Comparison of ENCODE assay signal across 9 mouse cellular contexts in genomic region chr17:7925413-7926160, GRCm38 (mm10). TPM values are rescaled to one million over a fixed set of nuclear protein-coding genes. Genes with fewer than 3 reads are reported as not detected.
DNase-seq lines count a peak whose midpoint lies in the region; ATAC-seq lines count a peak whose summit lies in the region.
"Had no signal": no experiment of that assay in that cellular context is flagged by ENCODE, and none has a peak within 500 bp of the region (broad histone marks: within the 10 kb centered on the region; RNA-seq: fewer than 3 reads in every experiment).

Gene Tagap (plus strand): TSS chr17:7926000.

- no peaks in the 10 kb centered on the region for H3K36me3 ChIP-seq in liver, embryonic 13.5 days
- H3K36me3 ChIP-seq: forebrain, embryonic 10.5 days; neural tube, embryonic 13.5 days had no signal

- WGBS in liver, embryonic 13.5 days (ENCODE audit: insufficient replicate concordance): 34% methylated on average over 13 of the region's 13 CpGs

- 0 out of 2 replicates have a peak, but pooled peaks cover 4% of the 10 kb centered on the region for H3K4me1 ChIP-seq in liver, embryonic 13.5 days (replicated peaks)
- H3K4me1 ChIP-seq: forebrain, embryonic 10.5 days had no signal

- no peaks in the 10 kb centered on the region for H3K27me3 ChIP-seq in liver, embryonic 13.5 days
- H3K27me3 ChIP-seq: neural tube, embryonic 13.5 days had no signal

- H3K9me3 ChIP-seq in liver, embryonic 13.5 days (replicated peaks): no peaks in the 10 kb centered on the region
- H3K9me3 ChIP-seq: forebrain, embryonic 10.5 days; neural tube, embryonic 13.5 days had no signal

- ATAC-seq in liver, embryonic 13.5 days (ENCODE audit: low read depth): 0 out of 2 replicates have a peak, but pooled peaks have one; percentile 43
- peak; percentile 82 for ATAC-seq in neutrophil, adult 5-6 weeks (ENCODE audit: extremely low read depth, insufficient number of reproducible peaks, low FRiP score, poor library complexity, severe bottlenecking)
- ATAC-seq in megakaryocyte-erythroid progenitor cell, adult 5-6 weeks (replicated peaks; ENCODE audit: low FRiP score, low TSS enrichment, poor library complexity, severe bottlenecking): no peak

- DNase-seq in 416B (ENCODE audit: low read depth): peak; percentile 63
- peak; percentile 87 for DNase-seq in CD4-positive helper T cell, adult 2 months (ENCODE audit: low read depth, low spot score)
- no peak for DNase-seq in liver, embryonic 13.5 days
- no peak for DNase-seq in c-Kit-positive CD71-positive TER-119-positive erythroid progenitor cells, embryonic 14.5 days (ENCODE audit: low spot score)
- DNase-seq in MN1 (ENCODE audit: low spot score): no peak

- 0 out of 2 replicates have a peak within 1 kb of the TSS, but pooled peaks have one; percentile 10 for H3K4me2 ChIP-seq in liver, embryonic 13.5 days
- H3K4me2 ChIP-seq: neural tube, embryonic 13.5 days had no signal

- H3K27ac ChIP-seq in liver, embryonic 13.5 days: no peak within 1 kb of the TSS
- H3K27ac ChIP-seq: forebrain, embryonic 10.5 days; neural tube, embryonic 13.5 days had no signal

- no peak within 1 kb of the TSS for H3K9ac ChIP-seq in liver, embryonic 13.5 days
- H3K9ac ChIP-seq: neural tube, embryonic 13.5 days had no signal

- peak within 1 kb of the TSS; percentile 19 for H3K4me3 ChIP-seq in liver, embryonic 13.5 days (replicated peaks)
- H3K4me3 ChIP-seq: forebrain, embryonic 10.5 days; neural tube, embryonic 13.5 days had no signal

RNA-seq across cellular contexts. Expression of gene Tagap, which starts in this region (rescaled TPM):
- polyA plus RNA-seq in liver, embryonic 13.5 days (2015; fragmentation: Nextera tagmentation; extraction: Ambion mirVana): 0.93 and 1.1 TPM in 2 replicates
- total RNA-seq in neutrophil, adult 5-6 weeks (2017): 83.2 and 88.4 TPM in 2 replicates
- 6.7 TPM in 1 of 2 replicates, not detected in the other for total RNA-seq in megakaryocyte-erythroid progenitor cell, adult 5-6 weeks (2014; fragmentation: Nextera tagmentation)
- total RNA-seq in megakaryocyte-erythroid progenitor cell, adult 5-6 weeks (2017): 1.8 and 4.0 TPM in 2 replicates

Comparison
In these comparisons a context has a peak if more than half of its experiments do, and no peak if none do; other contexts are left out.
1. RNA of gene Tagap (total RNA-seq): 83.2 to 88.4 TPM in neutrophil, adult 5-6 weeks; 1.8 to 6.7 TPM in megakaryocyte-erythroid progenitor cell, adult 5-6 weeks; every median in the first group is over 10 times any median in the second.
2. DNase-seq: peak in 416B (single experiment) and CD4-positive helper T cell, adult 2 months (single experiment); none in liver, embryonic 13.5 days (single experiment), c-Kit-positive CD71-positive TER-119-positive erythroid progenitor cells, embryonic 14.5 days (single experiment) and MN1 (single experiment).